In the genomic region with DNA sequence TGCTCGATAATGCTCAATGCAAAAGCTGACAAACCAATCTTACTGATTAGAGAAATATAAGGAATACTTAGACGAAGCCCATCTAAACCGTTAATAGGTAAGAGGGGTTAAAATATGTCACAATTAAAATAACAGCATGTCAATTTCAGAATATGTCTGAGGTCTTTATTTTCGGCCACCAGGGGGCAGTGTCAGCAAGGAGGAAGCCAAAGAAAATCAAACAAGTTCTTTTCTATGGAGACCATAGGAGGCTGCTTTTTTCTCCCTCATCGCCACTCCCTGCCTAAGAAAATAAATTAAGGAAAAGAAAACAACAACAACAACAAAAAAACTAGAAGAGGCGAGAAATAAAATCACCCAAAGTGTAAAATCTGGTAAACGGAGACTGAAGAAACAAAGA, we compare ENCODE assay signal across 8 mouse cellular contexts.
A peak's percentile ranks its signal among the peaks of the same experiment; 100 is the strongest.
DNase-seq lines count a peak whose midpoint lies in the region; ATAC-seq lines count a peak whose summit lies in the region.

No protein-coding gene starts in this region.

- ATAC-seq in midbrain, embryonic 15.5 days (replicated peaks), result 0 out of 2 replicates have a peak, but pooled peaks have one; percentile 41

- DNase-seq in gastrocnemius, postnatal 4 days (ENCODE audit: low spot score in 2 of 2), result peak; percentile 32 to 57
- DNase-seq in gastrocnemius, postnatal 25 days, result no peak
- peak; percentile 49 for DNase-seq in 416B (ENCODE audit: low read depth)
- peak; percentile 33 to 38 for DNase-seq in adrenal gland, adult 18-20 months (ENCODE audit: low spot score in 2 of 2)
- peak; percentile 62 for DNase-seq in embryo, embryonic 9.5 days (ENCODE audit: extremely low spot score)
- peak; percentile 77 to 80 for DNase-seq in kidney, postnatal 4 days
- peak; percentile 54 for DNase-seq in urinary bladder, postnatal 25 days (ENCODE audit: low spot score)

- 40% methylated on average over 7 of the region's 7 CpGs for WGBS in midbrain, embryonic 15.5 days

- H3K4me2 ChIP-seq in midbrain, embryonic 15.5 days, result no peak overlapping the region

- no peak overlapping the region for H3K9ac ChIP-seq in midbrain, embryonic 15.5 days

- no peak overlapping the region for H3K27ac ChIP-seq in midbrain, embryonic 15.5 days

- no peaks in the 10 kb centered on the region for H3K36me3 ChIP-seq in midbrain, embryonic 15.5 days (replicated peaks)

- no peaks in the 10 kb centered on the region for H3K9me3 ChIP-seq in midbrain, embryonic 15.5 days

- H3K4me3 ChIP-seq in midbrain, embryonic 15.5 days, result no peak overlapping the region

- no peaks in the 10 kb centered on the region for H3K27me3 ChIP-seq in midbrain, embryonic 15.5 days (replicated peaks)

- H3K4me1 ChIP-seq in midbrain, embryonic 15.5 days, result no peaks in the 10 kb centered on the region
